Mouse (Mus musculus): Measurements from ENCODE around the gene Cactin. TPM values are rescaled to one million over a fixed set of nuclear protein-coding genes. Genes with fewer than 3 reads are reported as not detected.

The Cactin gene
- polyA plus RNA-seq (2012; rRNA removed) = 11.9 and 14.7 TPM in 2 replicates

GRCm38 (mm10) chr10:81320550-81321347 is at the start of gene Cactin:
Gene Cactin (plus strand): TSS chr10:81321103.

GRCm38 (mm10) chr10:81291511-81292104 is 29.3 kb upstream of the Cactin start, which contains the start of gene Tjp3:
Gene Tjp3 (minus strand): TSS chr10:81291581.

GRCm38 (mm10) chr10:81292554-81293333 is 28.2 kb upstream of the Cactin start, which contains the start of gene Pip5k1c:
Gene Pip5k1c (plus strand): TSS chr10:81292963.

GRCm38 (mm10) chr10:81328386-81328785 is 7.5 kb downstream of the Cactin start, which contains the start of gene Tbxa2r:
Gene Tbxa2r (plus strand): TSS chr10:81328731.

GRCm38 (mm10) chr10:81342686-81343505 is 22.0 kb downstream of the Cactin start, which contains the start of gene Gipc3:
Gene Gipc3 (minus strand): TSS chr10:81343266.

GRCm38 (mm10) chr10:81350351-81351063 is 29.6 kb downstream of the Cactin start, which contains the start of gene Hmg20b:
Gene Hmg20b (minus strand): TSS chr10:81350480.

GRCm38 (mm10) chr10:81356991-81357844 is 36.3 kb downstream of the Cactin start, which contains the start of gene Mfsd12:
Gene Mfsd12 (plus strand): TSS chr10:81357491.

GRCm38 (mm10) chr10:81365672-81366476 is 45.0 kb downstream of the Cactin start, which contains the start of gene 4930404N11Rik:
Gene 4930404N11Rik (minus strand): TSS chr10:81365816.

Other genes starting within 250 kb of the Cactin start
- 2.0 and 3.8 TPM in 2 replicates for gene Creb3l3, start 222.2 kb upstream of the Cactin start, polyA plus RNA-seq (2012; rRNA removed)
- gene Map2k2, start 215.2 kb upstream of the Cactin start, polyA plus RNA-seq (2012; rRNA removed) = 190 and 419 TPM in 2 replicates
- gene Zbtb7a, start 185.9 kb upstream of the Cactin start, polyA plus RNA-seq (2012; rRNA removed) = 48.3 and 79.2 TPM in 2 replicates
- 25.3 and 28.0 TPM in 2 replicates for gene Pias4, start 153.2 kb upstream of the Cactin start, polyA plus RNA-seq (2012; rRNA removed)
- 532 and 619 TPM in 2 replicates for gene Eef2, start 144.5 kb upstream of the Cactin start, polyA plus RNA-seq (2012; rRNA removed)
- gene Dapk3, start 138.1 kb upstream of the Cactin start, polyA plus RNA-seq (2012; rRNA removed) = 62.9 and 105 TPM in 2 replicates
- gene 4930442H23Rik, start 137.3 kb upstream of the Cactin start, polyA plus RNA-seq (2012; rRNA removed) = not detected in 2 replicates
- 0.67 TPM in 2 replicates for gene Nmrk2, start 119.1 kb upstream of the Cactin start, polyA plus RNA-seq (2012; rRNA removed)
- 0.15 and 0.17 TPM in 2 replicates for gene Atcay, start 90.3 kb upstream of the Cactin start, polyA plus RNA-seq (2012; rRNA removed)
- gene Zfr2, start 87.9 kb upstream of the Cactin start, polyA plus RNA-seq (2012; rRNA removed) = 5.2 and 6.0 TPM in 2 replicates
- 1.5 and 3.0 TPM in 2 replicates for gene Matk, start 68.2 kb upstream of the Cactin start, polyA plus RNA-seq (2012; rRNA removed)
- 75.5 and 146 TPM in 2 replicates for gene Mrpl54, start 54.2 kb upstream of the Cactin start, polyA plus RNA-seq (2012; rRNA removed)
- 58.9 and 73.0 TPM in 2 replicates for gene Apba3, start 54.1 kb upstream of the Cactin start, polyA plus RNA-seq (2012; rRNA removed)
- 85.6 and 104 TPM in 2 replicates for gene Tjp3, start 29.5 kb upstream of the Cactin start, polyA plus RNA-seq (2012; rRNA removed)
- gene Pip5k1c, start 28.1 kb upstream of the Cactin start, polyA plus RNA-seq (2012; rRNA removed) = 33.5 and 41.8 TPM in 2 replicates
- 17.8 and 29.6 TPM in 2 replicates for gene Tbxa2r, start 7.6 kb downstream of the Cactin start, polyA plus RNA-seq (2012; rRNA removed)
- 2.3 TPM in 2 replicates for gene Gipc3, start 22.2 kb downstream of the Cactin start, polyA plus RNA-seq (2012; rRNA removed)
- gene Hmg20b, start 29.4 kb downstream of the Cactin start, polyA plus RNA-seq (2012; rRNA removed) = 95.3 and 125 TPM in 2 replicates
- gene Mfsd12, start 36.4 kb downstream of the Cactin start, polyA plus RNA-seq (2012; rRNA removed) = 11.1 and 23.8 TPM in 2 replicates
- gene 4930404N11Rik, start 44.7 kb downstream of the Cactin start, polyA plus RNA-seq (2012; rRNA removed) = 229 and 346 TPM in 2 replicates
- gene Fzr1, start 57.4 kb downstream of the Cactin start, polyA plus RNA-seq (2012; rRNA removed) = 64.1 and 71.5 TPM in 2 replicates
- 57.2 and 82.1 TPM in 2 replicates for gene Dohh, start 63.3 kb downstream of the Cactin start, polyA plus RNA-seq (2012; rRNA removed)
- 0.54 and 0.88 TPM in 2 replicates for gene Gm48551, start 63.4 kb downstream of the Cactin start, polyA plus RNA-seq (2012; rRNA removed)
- gene Gm48552, start 67.9 kb downstream of the Cactin start, polyA plus RNA-seq (2012; rRNA removed) = 1.4 and 1.7 TPM in 2 replicates
- 455 and 473 TPM in 2 replicates for gene Smim24, start 71.9 kb downstream of the Cactin start, polyA plus RNA-seq (2012; rRNA removed)
- 27.0 and 33.0 TPM in 2 replicates for gene Nfic, start 134.5 kb downstream of the Cactin start, polyA plus RNA-seq (2012; rRNA removed)
- gene Celf5, start 161.6 kb downstream of the Cactin start, polyA plus RNA-seq (2012; rRNA removed) = 1.3 and 2.8 TPM in 2 replicates
- 147 and 177 TPM in 2 replicates for gene Ncln, start 175.3 kb downstream of the Cactin start, polyA plus RNA-seq (2012; rRNA removed)
- 1.6 and 3.7 TPM in 2 replicates for gene S1pr4, start 179.0 kb downstream of the Cactin start, polyA plus RNA-seq (2012; rRNA removed)
- gene Gna15, start 203.1 kb downstream of the Cactin start, polyA plus RNA-seq (2012; rRNA removed) = 5.4 and 9.1 TPM in 2 replicates
- gene Gna11, start 224.1 kb downstream of the Cactin start, polyA plus RNA-seq (2012; rRNA removed) = 64.5 and 66.0 TPM in 2 replicates
- 1,576 and 2,275 TPM in 2 replicates for gene Aes, start 238.4 kb downstream of the Cactin start, polyA plus RNA-seq (2012; rRNA removed)

Data from stomach, adult 2 months (tissue).